Mouse (Mus musculus) liver, adult 2 months (tissue): ENCODE measurements at regions not wholly inside any gene's neighbourhood (a gene's known extent, or its start where the extent isn't known, plus 50 kb on each side); places are given as distances from the start of the nearest gene placed in this dataset.

ENCODE experiments used
- CTCF ChIP-seq: fragments of 200-500 bp; IDR thresholded peaks from 2 replicates; pipeline ENCODE4 v1.5.1; 2011; ENCODE audit warnings: low read depth, low read length, control low read depth
- POLR2A ChIP-seq: fragments of 200-500 bp; IDR thresholded peaks from 2 replicates; pipeline ENCODE4 v1.6.1; 2011; ENCODE audit warnings: low read length, control low read depth; ENCODE audit not compliant: insufficient read depth; ENCODE audit errors: extremely low read depth

DNA sequence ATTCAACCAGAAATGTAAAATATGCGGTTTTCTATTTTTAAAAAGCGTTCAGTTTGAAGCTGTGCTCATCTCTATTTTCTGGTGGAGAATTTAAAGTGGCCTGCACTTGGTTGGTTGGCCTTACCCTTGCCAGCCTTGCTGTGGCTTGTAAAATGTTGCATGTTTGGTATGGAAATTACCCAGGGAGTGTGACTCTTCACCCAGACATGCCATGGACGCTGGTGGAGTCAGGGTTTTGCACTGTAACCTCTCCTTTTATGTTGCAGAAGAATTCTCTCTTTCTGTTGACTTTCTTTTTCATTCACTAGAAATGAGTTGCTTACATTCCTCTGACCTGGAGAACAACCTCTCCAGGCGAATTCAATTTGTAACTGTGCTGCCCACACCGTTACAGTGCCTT is 157.5 kb upstream of the Gorab start:
- TF ChIP-seq POLR2A, result no peak
- no peak for TF ChIP-seq CTCF
